Mouse (Mus musculus) urinary bladder, adult 2 months (tissue): Measurements from ENCODE around the gene Acot7. TPM values are rescaled to one million over a fixed set of nuclear protein-coding genes. Genes with fewer than 3 reads are reported as not detected.
A peak's percentile ranks its signal among the peaks of the same experiment; 100 is the strongest.

Source experiments
- DNase-seq: peaks from one replicate; pipeline ENCODE4 v3.0.0; 2022; ENCODE audit warnings: low spot score
- polyA plus RNA-seq: library from polyadenylated mRNA; depleted of rRNA; stranded (reverse); fragments of >200 nt; gene quantifications from 2 replicates; pipeline ENCODE4 v1.2.3, GENCODE M21; 2012

The Acot7 gene
- polyA plus RNA-seq, 1 experiment, result 44.9 TPM

GRCm38 (mm10) chr4:152151451-152151965, 26.4 kb upstream of the Acot7 start:
- DNase-seq, result no peak

GRCm38 (mm10) chr4:152151966-152152544, 25.9 kb upstream of the Acot7 start, which contains the start of gene Espn:
Gene Espn (minus strand): TSS chr4:152152371.
- DNase-seq, result peak; percentile 54

GRCm38 (mm10) chr4:152153771-152154177, 24.2 kb upstream of the Acot7 start:
- peak; percentile 71 for DNase-seq

- DNase-seq, result no peak
Observed at GRCm38 (mm10) chr4:152155019-152155418, 22.9 kb upstream of the Acot7 start.

GRCm38 (mm10) chr4:152157779-152158584, 20.0 kb upstream of the Acot7 start:
- DNase-seq, result no peak

- no peak for DNase-seq
Observed at GRCm38 (mm10) chr4:152158585-152159284, 19.2 kb upstream of the Acot7 start, which contains the start of gene Hes2. Gene Hes2 (plus strand): TSS chr4:152158867.

- DNase-seq, result no peak
Observed at GRCm38 (mm10) chr4:152159285-152159678, 18.7 kb upstream of the Acot7 start.

- no peak for DNase-seq
Observed at GRCm38 (mm10) chr4:152160748-152161147, 17.2 kb upstream of the Acot7 start.

- no peak for DNase-seq
Observed at GRCm38 (mm10) chr4:152161601-152162000, 16.3 kb upstream of the Acot7 start.

- DNase-seq, result no peak
Observed at GRCm38 (mm10) chr4:152162748-152163147, 15.2 kb upstream of the Acot7 start.

- DNase-seq, result peak; percentile 78
Observed at GRCm38 (mm10) chr4:152165036-152165931, 12.7 kb upstream of the Acot7 start.

GRCm38 (mm10) chr4:152168052-152168451, 9.9 kb upstream of the Acot7 start:
- DNase-seq, result no peak

GRCm38 (mm10) chr4:152169103-152169502, 8.8 kb upstream of the Acot7 start:
- DNase-seq, result no peak

GRCm38 (mm10) chr4:152170286-152170685, 7.6 kb upstream of the Acot7 start:
- no peak for DNase-seq

- no peak for DNase-seq
Observed at GRCm38 (mm10) chr4:152171543-152171942, 6.4 kb upstream of the Acot7 start.

- DNase-seq, result peak; percentile 47
Observed at GRCm38 (mm10) chr4:152173041-152173440, 4.9 kb upstream of the Acot7 start.

- no peak for DNase-seq
Observed at GRCm38 (mm10) chr4:152173956-152174355, 4.0 kb upstream of the Acot7 start.

GRCm38 (mm10) chr4:152176638-152177037, 1.3 kb upstream of the Acot7 start:
- no peak for DNase-seq

- no peak for DNase-seq
Observed at GRCm38 (mm10) chr4:152177174-152177536, 779 bp upstream of the Acot7 start.

- DNase-seq, result no peak
Observed at GRCm38 (mm10) chr4:152178344-152178864, 470 bp downstream of the Acot7 start.
